Mouse (Mus musculus) T-cell, adult 2 months (primary cell): Measurements from ENCODE around the gene Fxyd7.

Experiments
- DNase-seq: peaks from one replicate; pipeline ENCODE4 v3.0.0; 2022; ENCODE audit warnings: low spot score

The Fxyd7 gene

DNA sequence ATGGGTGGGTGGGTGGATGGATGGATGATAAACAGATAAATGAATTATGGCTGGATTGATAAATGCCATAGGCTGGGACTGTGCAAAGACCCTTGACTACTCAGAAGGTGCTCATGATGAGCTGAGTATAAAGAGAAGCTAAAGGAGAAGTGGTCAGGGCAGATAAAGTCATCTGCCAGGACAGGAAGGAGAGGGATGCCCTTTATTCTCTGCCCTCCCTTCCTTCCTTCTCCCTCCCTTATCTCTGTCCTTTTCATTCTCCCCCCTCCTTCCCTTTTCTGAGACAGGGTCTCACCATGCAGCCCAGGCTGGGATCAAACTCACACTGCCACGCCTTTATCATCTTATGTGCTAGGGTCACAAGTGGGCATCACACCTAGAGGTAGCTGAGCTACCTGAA, 43.5 kb downstream of the Fxyd7 start:
- DNase-seq = no peak

DNA sequence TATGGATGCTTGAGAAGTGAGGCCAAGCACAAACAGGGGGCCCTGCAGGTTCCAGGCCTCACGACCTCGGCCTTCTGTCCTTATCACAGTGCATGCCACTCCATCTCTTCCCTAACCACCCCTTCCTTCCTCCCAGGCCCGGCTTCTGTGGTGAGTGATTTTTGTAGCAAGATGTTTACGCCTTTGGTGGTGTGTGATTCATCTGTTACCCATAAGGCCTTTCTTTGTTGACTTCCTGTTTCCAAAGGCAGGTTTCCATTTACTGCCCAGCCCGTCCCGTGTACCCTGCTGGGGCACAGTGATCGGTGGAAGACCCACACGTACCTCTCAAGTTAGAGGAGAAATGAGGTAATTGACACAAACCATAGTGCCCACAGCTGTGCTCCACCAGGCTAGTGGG, 48.6 kb downstream of the Fxyd7 start:
- DNase-seq = peak; percentile 82

- peak; percentile 56 for DNase-seq
Observed at GRCm38 (mm10) chr7:31000505-31001020, 50.7 kb downstream of the Fxyd7 start.

DNA sequence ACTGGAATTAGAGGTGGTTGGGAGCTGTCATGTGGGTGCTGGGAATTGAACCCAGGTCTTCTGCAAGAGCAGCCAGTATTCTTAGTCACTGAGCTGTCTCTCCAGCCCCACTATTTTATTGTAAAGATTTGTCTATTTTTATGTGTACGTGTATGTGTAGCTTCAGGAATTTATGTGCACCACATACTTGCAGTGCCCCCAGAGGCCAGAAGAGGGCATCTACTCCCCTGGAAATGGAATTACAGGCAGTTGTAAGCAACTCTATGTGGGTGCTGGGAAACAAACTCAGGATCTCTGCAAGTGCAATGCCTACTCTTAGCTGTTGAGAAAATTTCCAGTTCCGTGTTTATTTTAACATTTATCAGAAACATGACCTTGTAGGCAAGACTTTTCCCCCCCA, 54.8 kb downstream of the Fxyd7 start:
- no peak for DNase-seq

DNA sequence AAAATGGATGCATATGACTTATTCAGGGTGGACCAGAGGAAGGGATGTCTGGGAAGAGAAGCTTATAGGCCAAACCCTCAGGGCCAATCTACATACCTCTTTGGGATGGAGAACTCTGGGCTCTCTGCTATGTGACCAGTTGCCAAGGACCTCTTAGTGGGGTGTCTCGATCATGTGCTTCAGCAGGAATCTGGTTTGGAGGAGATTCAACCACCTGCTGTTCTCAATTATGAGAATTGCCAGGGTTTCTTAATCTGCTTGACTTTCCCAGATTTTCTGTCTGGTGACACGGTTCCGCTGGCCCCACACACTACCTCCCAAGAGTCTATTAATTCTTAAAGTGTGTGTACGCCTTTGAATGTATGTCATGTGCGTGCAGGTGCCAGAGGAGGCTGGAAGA, 57.3 kb downstream of the Fxyd7 start:
- DNase-seq = no peak
